In the genomic region with DNA sequence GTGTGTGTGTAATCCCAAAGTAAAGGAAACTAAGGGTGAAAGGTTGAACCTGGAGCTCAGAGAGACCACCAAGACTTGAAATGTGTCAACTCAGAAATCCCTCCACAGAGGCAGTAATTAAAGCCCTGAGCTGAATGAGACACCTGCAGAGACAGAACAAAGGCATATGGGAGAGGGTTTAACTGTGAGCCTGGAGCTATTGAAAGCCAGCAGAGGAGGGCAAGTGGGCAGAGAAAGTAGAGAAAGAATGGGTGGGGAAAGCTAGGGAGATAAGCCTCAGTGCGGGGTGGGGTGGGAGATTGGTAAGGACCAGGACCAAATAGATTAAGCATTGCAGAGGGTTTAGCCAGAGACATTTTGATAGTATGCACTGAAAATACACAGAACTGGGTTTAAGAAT, we compare ENCODE assay signal across 21 mouse cellular contexts.
DNase-seq lines count a peak whose midpoint lies in the region; ATAC-seq and TF ChIP-seq lines count a peak whose summit lies in the region.
"Had no signal": no experiment of that assay in that cellular context is flagged by ENCODE, and none has a peak within 500 bp of the region (broad histone marks: within the 10 kb centered on the region; RNA-seq: fewer than 3 reads in every experiment).

No protein-coding gene starts in this region.

- no peaks in the 10 kb centered on the region for H3K36me3 ChIP-seq in embryonic facial prominence, embryonic 11.5 days (replicated peaks; ENCODE audit: control insufficient read depth, insufficient read depth, low read depth, low read length)
- H3K36me3 ChIP-seq in embryonic facial prominence, embryonic 10.5 days (replicated peaks), result no peaks in the 10 kb centered on the region
- H3K36me3 ChIP-seq in heart, embryonic 15.5 days, result no peaks in the 10 kb centered on the region
- H3K36me3 ChIP-seq in liver, embryonic 14.5 days (replicated peaks; ENCODE audit: control insufficient read depth, insufficient read depth, low read depth), result no peaks in the 10 kb centered on the region
- H3K36me3 ChIP-seq: embryonic facial prominence, embryonic 12.5 days; hindbrain, embryonic 13.5 days; limb, embryonic 12.5 days; midbrain, embryonic 12.5 days; neural tube, embryonic 13.5 days had no signal

- no peak overlapping the region for H3K4me2 ChIP-seq in embryonic facial prominence, embryonic 11.5 days (ENCODE audit: low read depth, low read length)
- no peak overlapping the region for H3K4me2 ChIP-seq in heart, embryonic 15.5 days
- H3K4me2 ChIP-seq in liver, embryonic 14.5 days (ENCODE audit: low read depth), result no peak overlapping the region
- H3K4me2 ChIP-seq: embryonic facial prominence, embryonic 12.5 days; hindbrain, embryonic 13.5 days; limb, embryonic 12.5 days; midbrain, embryonic 12.5 days; neural tube, embryonic 13.5 days had no signal

- no peaks in the 10 kb centered on the region for H3K9me3 ChIP-seq in embryonic facial prominence, embryonic 11.5 days (replicated peaks; ENCODE audit: control insufficient read depth, low read length)
- no peaks in the 10 kb centered on the region for H3K9me3 ChIP-seq in embryonic facial prominence, embryonic 10.5 days
- no peaks in the 10 kb centered on the region for H3K9me3 ChIP-seq in heart, embryonic 15.5 days (replicated peaks)
- no peaks in the 10 kb centered on the region for H3K9me3 ChIP-seq in liver, embryonic 14.5 days (ENCODE audit: control insufficient read depth, low read length)
- H3K9me3 ChIP-seq: embryonic facial prominence, embryonic 12.5 days; hindbrain, embryonic 13.5 days; limb, embryonic 12.5 days; midbrain, embryonic 12.5 days; neural tube, embryonic 13.5 days had no signal

- no peak for TF ChIP-seq EP300 in liver, embryonic 14.5 days (IDR thresholded peaks at IDR 0.05; ENCODE audit: low read depth)

- WGBS in embryonic facial prominence, embryonic 11.5 days, result 19% methylated on average over 1 of the region's 1 CpGs
- 11% methylated on average over 1 of the region's 1 CpGs for WGBS in embryonic facial prominence, embryonic 10.5 days
- WGBS in heart, embryonic 15.5 days, result 23% methylated on average over 1 of the region's 1 CpGs
- WGBS in liver, embryonic 14.5 days (ENCODE audit: insufficient replicate concordance), result 32% methylated on average over 1 of the region's 1 CpGs

- H3K9ac ChIP-seq in embryonic facial prominence, embryonic 11.5 days (replicated peaks; ENCODE audit: low read length), result no peak overlapping the region
- no peak overlapping the region for H3K9ac ChIP-seq in heart, embryonic 15.5 days
- H3K9ac ChIP-seq in liver, embryonic 14.5 days (replicated peaks), result no peak overlapping the region
- H3K9ac ChIP-seq: embryonic facial prominence, embryonic 12.5 days; hindbrain, embryonic 13.5 days; limb, embryonic 12.5 days; midbrain, embryonic 12.5 days; neural tube, embryonic 13.5 days had no signal

- H3K4me1 ChIP-seq in embryonic facial prominence, embryonic 11.5 days (ENCODE audit: control insufficient read depth, insufficient read depth, low read length), result no peaks in the 10 kb centered on the region
- peaks cover 29% of the 10 kb centered on the region for H3K4me1 ChIP-seq in embryonic facial prominence, embryonic 10.5 days
- H3K4me1 ChIP-seq in heart, embryonic 15.5 days (replicated peaks), result peaks cover 49% of the 10 kb centered on the region
- peaks cover 3 to 12% of the 10 kb centered on the region in 2 experiments; a peak in 3 of 4 replicates for H3K4me1 ChIP-seq in liver, embryonic 14.5 days (replicated peaks; ENCODE audit: control insufficient read depth in 2 of 2, insufficient read depth in 2 of 2, low read length in 1 of 2)
- H3K4me1 ChIP-seq: limb, embryonic 12.5 days had no signal

- no peak for TF ChIP-seq CTCF in liver, embryonic 14.5 days (IDR thresholded peaks at IDR 0.05; ENCODE audit: low read depth)

- H3K27me3 ChIP-seq in embryonic facial prominence, embryonic 11.5 days (ENCODE audit: control insufficient read depth, insufficient read depth, low read length), result no peaks in the 10 kb centered on the region
- H3K27me3 ChIP-seq in embryonic facial prominence, embryonic 10.5 days (replicated peaks; ENCODE audit: low read depth, poor library complexity, severe bottlenecking), result peaks cover 24% of the 10 kb centered on the region
- H3K27me3 ChIP-seq in heart, embryonic 15.5 days, result no peaks in the 10 kb centered on the region
- no peaks in the 10 kb centered on the region for H3K27me3 ChIP-seq in liver, embryonic 14.5 days (ENCODE audit: control insufficient read depth, insufficient read depth, low read length)
- H3K27me3 ChIP-seq: embryonic facial prominence, embryonic 12.5 days; limb, embryonic 12.5 days had no signal

- DNase-seq in embryonic facial prominence, embryonic 11.5 days (ENCODE audit: low spot score), result peak; percentile 17
- no peak for DNase-seq in embryonic facial prominence, embryonic 10.5 days (ENCODE audit: low spot score)
- DNase-seq in heart, postnatal 4 days, result no peak
- peak; percentile 27 for DNase-seq in ES-CJ7 (ENCODE audit: low read depth, low spot score)
- no peak for DNase-seq in liver, embryonic 14.5 days (ENCODE audit: low read depth in 3 of 3, low spot score in 3 of 3)
- no peak for DNase-seq in spleen, postnatal 36 days (ENCODE audit: low spot score in 2 of 2)
- DNase-seq: adrenal gland, postnatal 10 days; gastrocnemius, postnatal 36 days; kidney, adult 2 months; kidney, postnatal 4 days; spleen, adult 18-20 months; thymus, postnatal 36 days had no signal

- H3K4me3 ChIP-seq in embryonic facial prominence, embryonic 11.5 days (ENCODE audit: low read depth, low read length), result no peak overlapping the region
- no peak overlapping the region for H3K4me3 ChIP-seq in embryonic facial prominence, embryonic 10.5 days
- no peak overlapping the region for H3K4me3 ChIP-seq in heart, embryonic 15.5 days
- H3K4me3 ChIP-seq in liver, embryonic 14.5 days (ENCODE audit: insufficient read depth in 1 of 2, low read depth in 2 of 2, low read length in 2 of 2), result no peak overlapping the region
- H3K4me3 ChIP-seq: embryonic facial prominence, embryonic 12.5 days; hindbrain, embryonic 13.5 days; limb, embryonic 12.5 days; midbrain, embryonic 12.5 days; neural tube, embryonic 13.5 days had no signal

- no peak for ATAC-seq in embryonic facial prominence, embryonic 11.5 days (replicated peaks; ENCODE audit: insufficient number of reproducible peaks, low FRiP score, low TSS enrichment, low read depth)
- ATAC-seq in heart, embryonic 15.5 days (replicated peaks; ENCODE audit: insufficient number of reproducible peaks, insufficient read depth, low FRiP score, low read depth), result no peak
- ATAC-seq in liver, embryonic 14.5 days (ENCODE audit: insufficient read depth), result peak; percentile 73; the same call in 1 of the 2 replicates
- ATAC-seq in frontal cortex, adult (ENCODE audit: low TSS enrichment), result no peak
- ATAC-seq: lung, postnatal 0 days had no signal

- H3K27ac ChIP-seq in embryonic facial prominence, embryonic 11.5 days (replicated peaks; ENCODE audit: low read depth, low read length), result no peak overlapping the region
- no peak overlapping the region for H3K27ac ChIP-seq in embryonic facial prominence, embryonic 10.5 days (replicated peaks)
- peak overlapping the region; percentile 31; the same call in 1 of the 2 replicates for H3K27ac ChIP-seq in heart, embryonic 15.5 days
- H3K27ac ChIP-seq in liver, embryonic 14.5 days, result no peak overlapping the region
- H3K27ac ChIP-seq: embryonic facial prominence, embryonic 12.5 days; hindbrain, embryonic 13.5 days; limb, embryonic 12.5 days; midbrain, embryonic 12.5 days; stomach, postnatal 0 days had no signal

Comparison
In these comparisons a context has a peak if more than half of its experiments do, and no peak if none do; other contexts are left out.
1. DNase-seq: peak in embryonic facial prominence, embryonic 11.5 days (single experiment) and ES-CJ7 (single experiment); none in embryonic facial prominence, embryonic 10.5 days (single experiment), heart, postnatal 4 days (single experiment), liver, embryonic 14.5 days (0 of 3) and spleen, postnatal 36 days (0 of 2).